Mouse (Mus musculus): ENCODE data around the gene Jdp2.

DNA sequence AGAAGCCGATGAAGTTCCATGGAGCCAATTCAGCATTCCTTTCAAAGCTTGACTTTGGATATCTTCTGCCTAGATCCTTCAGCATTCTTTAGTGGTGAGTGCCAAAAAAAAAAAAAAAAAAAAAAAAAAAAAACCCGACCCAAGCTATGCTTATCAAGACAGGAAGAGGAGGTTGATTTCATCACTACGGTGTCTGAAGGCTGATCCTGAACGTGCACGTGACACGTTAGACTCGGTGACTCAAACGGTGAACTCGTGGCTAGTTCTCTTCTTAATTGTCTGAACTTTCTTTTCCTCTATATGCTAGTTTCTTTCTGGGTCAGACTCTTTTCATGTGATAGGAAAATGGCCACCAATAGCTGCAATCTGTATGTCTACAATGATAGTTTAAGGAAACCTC is 5.9 kb upstream of the Jdp2 start:
- no peak for TF ChIP-seq POLR2A (IDR thresholded peaks at IDR 0.05; ENCODE audit: low read depth, low read length)
- no peak for TF ChIP-seq CTCF (conservative IDR thresholded peaks at IDR 0.05; ENCODE audit: insufficient read depth, insufficient read length, low read depth, low read length)

All from kidney, adult 2 months (tissue).